Mouse (Mus musculus): ENCODE data around the gene Heg1. TPM values are rescaled to one million over a fixed set of nuclear protein-coding genes. Genes with fewer than 3 reads are reported as not detected.

The Heg1 gene
- polyA plus RNA-seq (2015; fragmentation: Nextera tagmentation; extraction: Ambion mirVana) = 8.5 and 9.1 TPM in 2 replicates

DNA sequence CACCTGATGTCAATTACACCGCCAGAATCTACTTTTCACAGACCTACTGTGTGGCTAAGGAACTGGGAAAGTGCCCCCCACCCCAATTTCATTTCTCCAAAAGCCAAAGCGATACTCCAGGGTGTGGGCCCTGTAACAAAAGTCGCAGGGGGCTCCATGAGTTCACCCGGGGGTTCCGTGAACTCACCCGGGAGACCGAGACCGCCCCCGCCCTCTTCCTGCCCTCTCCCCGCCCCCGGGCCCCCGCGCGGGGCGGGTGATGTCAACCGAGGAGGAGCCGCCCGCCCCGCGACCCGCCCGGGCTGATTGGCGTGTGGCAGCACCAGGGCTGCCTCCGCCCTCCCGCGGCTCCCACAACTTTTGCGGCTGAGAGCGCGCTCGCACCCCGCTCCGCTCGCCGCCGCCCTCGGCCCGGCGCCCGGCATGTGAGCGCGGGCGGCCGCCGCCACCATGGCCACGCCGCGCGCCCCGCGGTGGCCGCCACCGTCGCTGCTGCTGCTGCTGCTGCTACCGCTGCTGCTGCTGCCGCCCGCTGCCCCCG, at the start of gene Heg1:
TSS of gene Heg1 (plus strand) at position 209 of the 541 bp plus-strand sequence.
- H3K4me3 ChIP-seq (ENCODE audit: low read depth, low read length) = peak within 1 kb of the TSS; percentile 80
- under 1% methylated on average over 33 of the region's 57 CpGs for WGBS
- TF ChIP-seq EP300 (optimal IDR thresholded peaks at IDR 0.05) (no peak), CTCF (IDR thresholded peaks at IDR 0.05; ENCODE audit: low read depth) (peak; percentile 11; the same call in 1 of the 2 replicates)
- peak; percentile 79 for DNase-seq (ENCODE audit: low spot score)
- peak within 1 kb of the TSS; percentile 90 for H3K9ac ChIP-seq (ENCODE audit: low read length)
- no peaks in the 10 kb centered on the region for H3K9me3 ChIP-seq (ENCODE audit: control insufficient read depth, low read length)
- H3K36me3 ChIP-seq (ENCODE audit: control insufficient read depth, insufficient read depth, low read length) = no peaks in the 10 kb centered on the region; the same call in 1 of the 2 replicates
- peak; percentile 84 for ATAC-seq (ENCODE audit: low FRiP score, low TSS enrichment)
- no peaks in the 10 kb centered on the region for H3K27me3 ChIP-seq (ENCODE audit: control insufficient read depth, insufficient read depth, low read length)
- peak within 1 kb of the TSS; percentile 90 for H3K4me2 ChIP-seq (replicated peaks; ENCODE audit: low read depth)
- no peaks in the 10 kb centered on the region for H3K4me1 ChIP-seq (replicated peaks; ENCODE audit: control insufficient read depth, insufficient read depth)
- peak within 1 kb of the TSS; percentile 92 for H3K27ac ChIP-seq (replicated peaks)

DNA sequence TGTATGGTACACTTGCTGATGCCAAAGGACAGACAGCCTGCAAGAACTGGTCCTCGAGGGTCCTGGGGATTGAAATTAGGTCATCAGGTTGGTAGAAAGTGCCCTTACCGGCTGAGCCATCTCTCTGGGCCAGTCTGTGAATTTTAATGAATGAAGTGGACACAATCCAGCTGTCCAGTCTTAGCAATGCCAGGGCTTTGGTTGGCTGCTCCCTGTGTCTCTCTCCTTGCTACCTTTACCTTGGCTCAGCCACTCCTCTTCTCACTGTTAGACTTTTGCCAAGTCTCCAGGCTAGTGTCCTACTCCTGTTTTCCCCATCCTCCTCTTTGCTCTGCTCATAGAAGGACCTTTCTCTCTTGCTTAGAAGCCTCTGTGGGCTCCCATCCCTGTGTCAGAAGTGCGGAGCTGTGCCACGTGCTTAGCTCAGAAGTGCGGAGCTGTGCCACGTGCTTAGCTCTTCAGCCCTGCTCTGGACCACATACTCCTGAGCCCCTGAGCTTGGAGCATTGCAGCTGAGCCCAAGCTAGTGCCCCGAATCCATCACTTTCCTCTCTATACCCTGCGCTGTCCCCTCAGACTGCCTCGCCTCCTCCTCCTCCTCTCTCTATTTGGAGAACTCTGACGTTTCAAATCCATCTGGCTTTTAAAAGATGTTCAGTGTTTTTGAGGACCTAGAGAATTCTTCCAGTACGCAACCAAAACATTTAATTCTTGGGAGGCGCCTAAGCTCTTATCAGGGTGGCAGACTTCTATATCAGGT, 48.2 kb upstream of the Heg1 start:
- Histone ChIP-seq H3K9me3 (ENCODE audit: control insufficient read depth, low read length) (no peaks in the 10 kb centered on the region), H3K36me3 (ENCODE audit: control insufficient read depth, insufficient read depth, low read length) (no peaks in the 10 kb centered on the region), H3K4me1 (replicated peaks; ENCODE audit: control insufficient read depth, insufficient read depth) (no peaks in the 10 kb centered on the region), H3K9ac (ENCODE audit: low read length) (no peak overlapping the region), H3K4me3 (ENCODE audit: low read depth, low read length) (no peak overlapping the region), H3K27ac (replicated peaks) (no peak overlapping the region), H3K27me3 (ENCODE audit: control insufficient read depth, insufficient read depth, low read length) (no peaks in the 10 kb centered on the region), H3K4me2 (replicated peaks; ENCODE audit: low read depth) (no peak overlapping the region)
- ATAC-seq (ENCODE audit: low FRiP score, low TSS enrichment) = no peak
- TF ChIP-seq EP300 (optimal IDR thresholded peaks at IDR 0.05) (no peak), CTCF (IDR thresholded peaks at IDR 0.05; ENCODE audit: low read depth) (no peak)
- DNase-seq (ENCODE audit: low spot score) = no peak
- 68% methylated on average over 12 of the region's 12 CpGs for WGBS

DNA sequence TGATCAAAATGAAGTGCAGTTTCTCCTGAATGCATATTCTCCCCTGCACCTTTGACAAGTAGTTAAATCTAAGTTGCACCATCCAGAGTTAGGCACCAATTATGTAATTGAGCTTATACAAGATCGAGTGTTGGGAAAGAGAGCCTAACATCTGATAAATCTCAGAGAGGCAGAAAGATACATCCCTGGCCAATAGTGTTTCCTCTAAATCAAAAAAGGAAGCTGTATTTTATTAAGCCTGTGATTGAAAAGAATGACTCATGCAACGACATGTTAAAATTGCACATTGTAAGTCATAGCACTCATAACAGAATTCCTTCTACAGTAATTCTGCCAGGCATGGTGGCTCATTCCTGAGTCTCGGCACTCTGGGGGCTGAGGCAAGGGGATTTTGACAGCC, 42.4 kb upstream of the Heg1 start:
- H3K4me2 ChIP-seq (replicated peaks; ENCODE audit: low read depth) = no peak overlapping the region
- no peak for TF ChIP-seq CTCF (IDR thresholded peaks at IDR 0.05; ENCODE audit: low read depth)
- no peak for TF ChIP-seq EP300 (optimal IDR thresholded peaks at IDR 0.05)
- DNase-seq (ENCODE audit: low spot score) = no peak
- no peak overlapping the region for H3K4me3 ChIP-seq (ENCODE audit: low read depth, low read length)
- ATAC-seq (ENCODE audit: low FRiP score, low TSS enrichment) = no peak; the same call in 1 of the 2 replicates
- no peaks in the 10 kb centered on the region for H3K27me3 ChIP-seq (ENCODE audit: control insufficient read depth, insufficient read depth, low read length)
- 28% methylated on average over 3 of the region's 3 CpGs for WGBS
- H3K27ac ChIP-seq (replicated peaks) = no peak overlapping the region
- H3K9me3 ChIP-seq (ENCODE audit: control insufficient read depth, low read length) = no peaks in the 10 kb centered on the region
- no peaks in the 10 kb centered on the region for H3K4me1 ChIP-seq (replicated peaks; ENCODE audit: control insufficient read depth, insufficient read depth)
- no peaks in the 10 kb centered on the region for H3K36me3 ChIP-seq (ENCODE audit: control insufficient read depth, insufficient read depth, low read length)
- H3K9ac ChIP-seq (ENCODE audit: low read length) = no peak overlapping the region

DNA sequence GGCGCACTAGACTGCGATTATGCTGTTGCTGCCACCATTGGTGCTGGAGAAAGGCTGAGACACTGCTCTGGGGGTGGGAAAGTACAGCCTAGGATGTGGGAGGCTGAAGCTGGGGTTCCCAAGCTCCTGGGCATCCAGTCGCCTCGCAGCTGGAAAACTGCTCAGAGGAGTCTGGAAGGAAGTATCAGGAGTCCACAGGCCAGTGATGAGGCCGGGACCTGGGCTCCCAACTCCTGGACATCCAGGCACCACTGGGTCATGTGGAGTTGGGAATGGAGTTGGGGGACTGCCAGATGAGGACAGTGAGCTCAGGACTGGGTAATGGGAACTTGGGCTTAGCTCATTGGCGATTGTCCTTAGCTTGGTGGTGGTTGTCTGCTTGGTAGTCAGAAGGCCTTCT, 31.1 kb upstream of the Heg1 start:
- 96% methylated on average over 6 of the region's 6 CpGs for WGBS
- no peak overlapping the region for H3K4me2 ChIP-seq (replicated peaks; ENCODE audit: low read depth)

DNA sequence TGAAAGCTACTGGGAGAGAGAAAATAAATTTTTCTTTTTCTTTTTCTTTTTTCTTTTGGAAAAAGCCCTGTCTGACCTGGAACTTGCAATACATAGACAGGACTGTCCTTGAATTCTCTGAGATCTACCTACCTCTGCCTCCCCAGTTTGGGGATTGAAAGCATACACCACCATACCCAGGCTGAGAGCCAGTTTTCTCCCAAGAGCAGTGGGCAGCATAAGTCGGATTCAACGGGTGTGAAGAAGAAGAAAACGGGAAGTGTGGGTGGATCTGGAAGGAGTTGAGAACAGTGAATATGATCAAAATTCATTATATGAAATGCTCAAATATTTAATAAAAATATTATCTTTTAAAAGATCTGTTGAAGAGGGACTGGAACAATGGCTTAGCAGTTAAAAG, 28.7 kb upstream of the Heg1 start:
- H3K9ac ChIP-seq (ENCODE audit: low read length) = no peak overlapping the region
- no peaks in the 10 kb centered on the region for H3K36me3 ChIP-seq (ENCODE audit: control insufficient read depth, insufficient read depth, low read length)
- no peaks in the 10 kb centered on the region for H3K4me1 ChIP-seq (replicated peaks; ENCODE audit: control insufficient read depth, insufficient read depth)
- no peak for DNase-seq (ENCODE audit: low spot score)
- no peaks in the 10 kb centered on the region for H3K27me3 ChIP-seq (ENCODE audit: control insufficient read depth, insufficient read depth, low read length)
- no peaks in the 10 kb centered on the region for H3K9me3 ChIP-seq (ENCODE audit: control insufficient read depth, low read length)
- WGBS = 90% methylated on average over 3 of the region's 3 CpGs
- H3K27ac ChIP-seq (replicated peaks) = no peak overlapping the region
- no peak for ATAC-seq (ENCODE audit: low FRiP score, low TSS enrichment)
- no peak overlapping the region for H3K4me3 ChIP-seq (ENCODE audit: low read depth, low read length)
- TF ChIP-seq EP300 (optimal IDR thresholded peaks at IDR 0.05) (no peak), CTCF (IDR thresholded peaks at IDR 0.05; ENCODE audit: low read depth) (no peak)
- no peak overlapping the region for H3K4me2 ChIP-seq (replicated peaks; ENCODE audit: low read depth)

More for the DNA sequence above, 31.1 kb upstream of the Heg1 start:
- DNase-seq (ENCODE audit: low spot score) (no peak), ATAC-seq (ENCODE audit: low FRiP score, low TSS enrichment) (no peak)
- no peak overlapping the region for H3K4me3 ChIP-seq (ENCODE audit: low read depth, low read length)
- no peaks in the 10 kb centered on the region for H3K27me3 ChIP-seq (ENCODE audit: control insufficient read depth, insufficient read depth, low read length)
- no peaks in the 10 kb centered on the region for H3K36me3 ChIP-seq (ENCODE audit: control insufficient read depth, insufficient read depth, low read length)
- no peak for TF ChIP-seq EP300 (optimal IDR thresholded peaks at IDR 0.05)
- TF ChIP-seq CTCF (IDR thresholded peaks at IDR 0.05; ENCODE audit: low read depth) = no peak
- peaks cover 5% of the 10 kb centered on the region; the same call in 1 of the 2 replicates for H3K9me3 ChIP-seq (ENCODE audit: control insufficient read depth, low read length)
- no peak overlapping the region for H3K27ac ChIP-seq (replicated peaks)
- no peaks in the 10 kb centered on the region for H3K4me1 ChIP-seq (replicated peaks; ENCODE audit: control insufficient read depth, insufficient read depth)
- no peak overlapping the region for H3K9ac ChIP-seq (ENCODE audit: low read length)

DNA sequence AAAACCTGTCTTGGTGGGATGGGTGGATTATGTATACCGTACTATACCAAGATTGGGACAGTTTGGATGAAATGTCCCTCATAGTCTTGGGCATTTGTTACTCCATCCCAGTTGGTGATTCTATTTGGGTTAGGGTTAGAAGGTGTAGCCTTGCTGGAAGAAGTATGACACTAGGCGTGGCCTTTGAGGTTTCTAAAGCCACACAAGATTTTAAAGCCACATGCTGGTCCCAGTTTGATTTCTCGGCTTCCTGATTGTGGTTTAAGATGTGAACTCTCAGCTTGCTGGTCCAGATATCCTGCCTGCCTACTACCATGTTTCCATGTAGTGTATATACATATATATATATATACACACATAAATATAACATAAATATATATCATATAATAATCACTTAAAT, 27.0 kb upstream of the Heg1 start:
- no peaks in the 10 kb centered on the region for H3K27me3 ChIP-seq (ENCODE audit: control insufficient read depth, insufficient read depth, low read length)
- H3K4me2 ChIP-seq (replicated peaks; ENCODE audit: low read depth) = no peak overlapping the region
- H3K4me3 ChIP-seq (ENCODE audit: low read depth, low read length) = no peak overlapping the region
- DNase-seq (ENCODE audit: low spot score) = no peak
- no peak for ATAC-seq (ENCODE audit: low FRiP score, low TSS enrichment)
- no peak overlapping the region for H3K9ac ChIP-seq (ENCODE audit: low read length)
- no peaks in the 10 kb centered on the region for H3K4me1 ChIP-seq (replicated peaks; ENCODE audit: control insufficient read depth, insufficient read depth)
- H3K9me3 ChIP-seq (ENCODE audit: control insufficient read depth, low read length) = no peaks in the 10 kb centered on the region
- no peak overlapping the region for H3K27ac ChIP-seq (replicated peaks)
- TF ChIP-seq EP300 (optimal IDR thresholded peaks at IDR 0.05) (no peak), CTCF (IDR thresholded peaks at IDR 0.05; ENCODE audit: low read depth) (no peak)
- H3K36me3 ChIP-seq (ENCODE audit: control insufficient read depth, insufficient read depth, low read length) = no peaks in the 10 kb centered on the region
- WGBS = 88% methylated on average over 3 of the region's 3 CpGs

All from stomach, postnatal 0 days (tissue).